Mouse (Mus musculus): ENCODE measurements around the gene Ipo9. TPM values are rescaled to one million over a fixed set of nuclear protein-coding genes. Genes with fewer than 3 reads are reported as not detected.

Ipo9 gene
- 19.3 and 25.7 TPM in 2 replicates for polyA plus RNA-seq (2012; rRNA removed)

DNA sequence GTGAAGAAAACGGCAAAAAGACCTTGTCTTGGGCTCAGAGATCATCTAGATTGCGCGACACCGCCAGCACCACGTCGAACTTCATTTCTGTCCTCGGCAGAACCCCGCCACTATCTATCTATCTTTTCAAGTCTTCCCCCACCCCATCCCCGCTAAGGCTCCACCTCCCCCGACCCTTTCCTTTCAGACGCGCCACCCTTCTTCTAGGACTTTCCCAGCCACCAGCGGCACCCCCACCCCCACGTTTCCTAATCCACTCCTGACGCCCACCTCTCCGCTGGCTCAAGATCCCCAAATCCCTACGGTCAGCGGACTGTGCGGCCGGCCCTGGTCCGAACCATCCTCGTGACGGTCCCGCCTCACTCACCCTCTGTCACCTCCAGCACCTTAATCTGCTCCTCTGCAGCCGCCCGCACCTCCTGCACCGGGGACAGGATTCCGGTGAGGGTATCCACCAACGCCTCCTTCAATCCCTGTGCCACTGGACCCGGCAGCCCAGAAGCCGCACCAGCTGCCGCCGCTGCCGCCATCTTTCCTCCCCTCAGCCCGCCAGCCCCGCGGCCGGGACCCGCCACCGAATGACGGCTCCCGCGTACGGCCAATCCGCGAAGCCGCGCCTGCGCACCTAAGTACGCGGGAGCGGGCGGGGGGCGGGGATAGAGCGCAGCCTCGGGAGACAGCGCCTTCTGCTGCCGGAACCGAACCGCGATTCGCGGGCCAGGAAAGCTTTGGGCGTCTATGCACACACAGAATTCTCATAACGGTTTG lies at the start of gene Ipo9:
Gene Ipo9, minus strand, starts transcription at position 599 of the 768 bp plus-strand sequence.

DNA sequence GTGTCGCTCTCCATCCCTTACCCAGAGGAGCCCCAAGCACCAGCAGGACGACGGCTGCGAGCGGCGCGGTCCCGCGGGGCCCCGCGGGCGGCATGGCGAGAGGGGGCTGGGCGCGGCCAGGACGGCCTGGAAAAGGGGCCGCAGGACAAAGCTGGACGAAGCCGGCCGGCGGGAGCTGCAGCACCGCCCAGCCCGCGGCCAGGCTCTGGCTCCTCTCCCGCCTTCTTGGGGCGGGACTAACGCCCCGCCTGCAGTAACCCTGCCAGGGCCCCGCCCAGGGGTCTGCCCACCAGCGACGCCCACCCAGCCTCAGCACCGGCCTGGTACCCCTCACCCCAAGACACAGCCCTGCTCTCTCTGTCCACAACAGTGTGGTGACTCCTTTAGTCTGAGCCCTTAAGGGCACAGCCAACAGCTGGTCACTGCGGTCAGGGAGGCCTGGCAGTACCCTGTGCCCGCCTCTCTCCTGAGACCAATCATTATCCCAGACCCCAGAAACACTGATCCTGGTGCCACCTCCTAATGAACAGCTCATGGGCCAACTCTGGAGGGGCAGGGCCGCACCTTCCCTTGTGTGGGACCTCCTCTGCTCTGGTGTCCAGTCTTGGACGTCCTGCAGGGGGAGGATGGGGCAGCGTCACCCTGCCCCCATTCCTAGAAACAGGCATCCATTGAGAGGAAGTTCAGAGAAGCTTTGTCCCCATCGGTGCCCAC lies 55.3 kb downstream of the Ipo9 start, which contains the start of gene Shisa4:
Gene Shisa4, minus strand, starts transcription at position 370 of the 714 bp plus-strand sequence.

Other genes starting within 250 kb of the Ipo9 start
- 139 and 143 TPM in 2 replicates for gene Elf3, start 171.9 kb downstream of the Ipo9 start, polyA plus RNA-seq (2012; rRNA removed)
- gene Rnpep, start 146.4 kb downstream of the Ipo9 start, polyA plus RNA-seq (2012; rRNA removed), result 37.5 and 56.8 TPM in 2 replicates
- 27.3 and 28.6 TPM in 2 replicates for gene Timm17a, start 116.7 kb downstream of the Ipo9 start, polyA plus RNA-seq (2012; rRNA removed)
- gene Lmod1, start 105.7 kb downstream of the Ipo9 start, polyA plus RNA-seq (2012; rRNA removed), result 19.5 and 20.1 TPM in 2 replicates
- 19.0 and 37.5 TPM in 2 replicates for gene Shisa4, start 55.3 kb downstream of the Ipo9 start, polyA plus RNA-seq (2012; rRNA removed)
- gene Nav1, start 176.8 kb upstream of the Ipo9 start, polyA plus RNA-seq (2012; rRNA removed), result 2.7 and 5.7 TPM in 2 replicates